Mouse (Mus musculus) MEL (cell line): ENCODE results near the gene Ak6. TPM values are rescaled to one million over a fixed set of nuclear protein-coding genes. Genes with fewer than 3 reads are reported as not detected.

Source experiments
- DNase-seq: peaks from one replicate; pipeline ENCODE4 v3.0.0; 2011; ENCODE audit warnings: low read depth, low spot score
- H3K27ac ChIP-seq: 2 replicates; pipeline ENCODE4 v1.5.1; 2012; ENCODE audit warnings: low read depth, mild to moderate bottlenecking, control low read depth, low read length, moderate library complexity; ENCODE audit not compliant: control insufficient read depth
- H3K27me3 ChIP-seq, 2 experiments: fragments of 150-350 bp in 1 of 2; sonication (generic) in 1 of 2; 2 replicates each; pipeline ENCODE4 v1.6.1; 2012; ENCODE audit warnings: low read length in 2 of 2, mild to moderate bottlenecking in 2 of 2, improper control_type of control experiment in 1 of 2, moderate library complexity in 1 of 2; ENCODE audit not compliant: insufficient read depth in 2 of 2, control insufficient read depth in 1 of 2
- H3K36me3 ChIP-seq, 2 experiments: 2 replicates each; pipeline ENCODE4 v1.6.1; 2012 to 2014; ENCODE audit warnings: low read length in 2 of 2, improper control_type of control experiment in 1 of 2, inconsistent platforms in 1 of 2, mild to moderate bottlenecking in 1 of 2; ENCODE audit not compliant: insufficient read depth in 2 of 2, control insufficient read depth in 1 of 2
- H3K4me1 ChIP-seq, 2 experiments: fragments of 150-350 bp in 1 of 2; sonication (generic) in 1 of 2; 2 replicates each; pipeline ENCODE4 v1.6.1; 2012; ENCODE audit warnings: low read length in 2 of 2, improper control_type of control experiment in 1 of 2, mild to moderate bottlenecking in 1 of 2; ENCODE audit not compliant: insufficient read depth in 2 of 2, control insufficient read depth in 1 of 2
- H3K4me3 ChIP-seq, 2 experiments: fragments of 150-350 bp in 1 of 2; sonication (generic) in 1 of 2; 2 replicates each; pipeline ENCODE4 v1.5.1; 2012; ENCODE audit warnings: low read depth in 2 of 2, low read length in 2 of 2, mild to moderate bottlenecking in 2 of 2, moderate library complexity in 2 of 2, control low read depth in 1 of 2, improper control_type of control experiment in 1 of 2; ENCODE audit not compliant: control insufficient read depth in 1 of 2, insufficient read depth in 1 of 2
- H3K79me2 ChIP-seq: 2 replicates; pipeline ENCODE4 v1.6.1; 2012; ENCODE audit warnings: mild to moderate bottlenecking, low read length, moderate library complexity; ENCODE audit not compliant: control insufficient read depth, poor library complexity, insufficient read depth
- H3K9ac ChIP-seq: 2 replicates; pipeline ENCODE4 v1.6.1; 2012; ENCODE audit warnings: low read depth, mild to moderate bottlenecking, control low read depth, low read length, moderate library complexity; ENCODE audit not compliant: control insufficient read depth, poor library complexity, severe bottlenecking
- H3K9me3 ChIP-seq: fragments of 150-350 bp; sonication (generic); replicated peaks from 2 replicates; pipeline ENCODE4 v1.6.1; 2012; ENCODE audit warnings: mild to moderate bottlenecking, low read length, improper control_type of control experiment, moderate library complexity; ENCODE audit not compliant: insufficient read depth
- CHD2 ChIP-seq: IDR thresholded peaks from 2 replicates; pipeline ENCODE4 v1.6.1; 2011; ENCODE audit warnings: low read length, improper control_type of control experiment
- CTCF ChIP-seq, 3 experiments: IDR thresholded peaks in 2 of 3; conservative IDR thresholded peaks in 1 of 3; 2 replicates each; pipeline ENCODE4 v1.5.1; 2011 to 2012; ENCODE audit warnings: low read length in 3 of 3, low read depth in 2 of 3, mild to moderate bottlenecking in 2 of 3, improper control_type of control experiment in 1 of 3, inconsistent platforms in 1 of 3, mixed read lengths in 1 of 3, moderate library complexity in 1 of 3; ENCODE audit not compliant: control insufficient read depth in 1 of 3, insufficient read depth in 1 of 3, poor library complexity in 1 of 3, severe bottlenecking in 1 of 3
- ELF1 ChIP-seq: IDR thresholded peaks from 2 replicates; pipeline ENCODE4 v1.6.1; 2014; ENCODE audit warnings: low read depth, mild to moderate bottlenecking, inconsistent platforms, low read length, improper control_type of control experiment, moderate library complexity
- HCFC1 ChIP-seq: IDR thresholded peaks from 2 replicates; pipeline ENCODE4 v1.6.1; 2012; ENCODE audit warnings: low read depth, mild to moderate bottlenecking, inconsistent platforms, low read length, improper control_type of control experiment, moderate library complexity
- JUND ChIP-seq: IDR thresholded peaks from 2 replicates; pipeline ENCODE4 v1.6.1; 2011; ENCODE audit warnings: low read depth, mild to moderate bottlenecking, improper control_type of control experiment, low read length
- KAT2A ChIP-seq: conservative IDR thresholded peaks from 2 replicates; pipeline ENCODE4 v1.6.1; 2012; ENCODE audit warnings: low read depth, low read length, improper control_type of control experiment, inconsistent platforms
- MAX ChIP-seq: IDR thresholded peaks from 2 replicates; pipeline ENCODE4 v1.6.1; 2011; ENCODE audit warnings: low read length, improper control_type of control experiment
- MAZ ChIP-seq: IDR thresholded peaks from 2 replicates; pipeline ENCODE4 v1.6.1; 2012; ENCODE audit warnings: low read depth, mild to moderate bottlenecking, inconsistent platforms, low read length, improper control_type of control experiment
- MEF2A ChIP-seq: IDR thresholded peaks from 2 replicates; pipeline ENCODE4 v1.6.1; 2014; ENCODE audit warnings: low read depth, mild to moderate bottlenecking, inconsistent platforms, low read length, improper control_type of control experiment; ENCODE audit not compliant: poor library complexity, insufficient replicate concordance, severe bottlenecking; ENCODE audit errors: extremely low read depth
- MXI1 ChIP-seq: IDR thresholded peaks from 2 replicates; pipeline ENCODE4 v1.6.1; 2011; ENCODE audit warnings: mild to moderate bottlenecking, low read depth, low read length, improper control_type of control experiment
- MYB ChIP-seq: IDR thresholded peaks from 2 replicates; pipeline ENCODE4 v1.6.1; 2011; ENCODE audit warnings: mild to moderate bottlenecking, low read depth, low read length, improper control_type of control experiment
- NELFE ChIP-seq: IDR thresholded peaks from 2 replicates; pipeline ENCODE4 v1.6.1; 2011; ENCODE audit warnings: low read depth, low read length, improper control_type of control experiment
- POLR2A ChIP-seq, 2 experiments: IDR thresholded peaks; 2 replicates each; pipeline ENCODE4 v1.6.1; 2011 to 2012; ENCODE audit warnings: low read length in 2 of 2, mild to moderate bottlenecking in 2 of 2, control low read depth in 1 of 2, improper control_type of control experiment in 1 of 2, low read depth in 1 of 2, moderate library complexity in 1 of 2; ENCODE audit not compliant: control insufficient read depth in 1 of 2, insufficient read depth in 1 of 2, poor library complexity in 1 of 2
- POLR2AphosphoS5 ChIP-seq: IDR thresholded peaks from 2 replicates; pipeline ENCODE4 v1.6.1; 2012; ENCODE audit warnings: low read depth, borderline replicate concordance, mild to moderate bottlenecking, inconsistent platforms, low read length, moderate library complexity, mixed read lengths
- RAD21 ChIP-seq: IDR thresholded peaks from 2 replicates; pipeline ENCODE4 v1.6.1; 2011; ENCODE audit warnings: mild to moderate bottlenecking, low read depth, low read length, improper control_type of control experiment
- SIN3A ChIP-seq: IDR thresholded peaks from 2 replicates; pipeline ENCODE4 v1.6.1; 2012; ENCODE audit warnings: low read length, improper control_type of control experiment, inconsistent platforms
- SMC3 ChIP-seq: IDR thresholded peaks from 2 replicates; pipeline ENCODE4 v1.6.1; 2011; ENCODE audit warnings: low read depth, low read length, improper control_type of control experiment
- TBP ChIP-seq: IDR thresholded peaks from 2 replicates; pipeline ENCODE4 v1.8.0; 2011; ENCODE audit warnings: low read depth, low read length, improper control_type of control experiment
- UBTF ChIP-seq: IDR thresholded peaks from 2 replicates; pipeline ENCODE4 v1.6.1; 2012; ENCODE audit warnings: low read depth, mild to moderate bottlenecking, inconsistent platforms, low read length, improper control_type of control experiment, moderate library complexity, borderline replicate concordance; ENCODE audit not compliant: insufficient read depth
- USF1 ChIP-seq: IDR thresholded peaks from 2 replicates; pipeline ENCODE4 v1.6.1; 2014; ENCODE audit warnings: low read depth, mild to moderate bottlenecking, inconsistent platforms, low read length, improper control_type of control experiment, moderate library complexity
- ZMIZ1 ChIP-seq: IDR thresholded peaks from 2 replicates; pipeline ENCODE4 v1.6.1; 2012; ENCODE audit warnings: low read depth, mild to moderate bottlenecking, inconsistent platforms, low read length, improper control_type of control experiment, moderate library complexity
- polyA plus RNA-seq, 2 experiments: library from polyadenylated mRNA; stranded (reverse) in 1 of 2; unstranded in 1 of 2; fragments of >175 nt in 1 of 2; fragments of >200 nt in 1 of 2; gene quantifications; 2 replicates each; pipeline versions ENCODE4 v1.2.1 to v1.2.4; 2012; ENCODE audit warnings: low replicate concordance in 2 of 2, low read depth in 1 of 2; ENCODE audit not compliant: insufficient read length in 2 of 2, insufficient read depth in 1 of 2, missing spikeins in 1 of 2
- total RNA-seq: library from RNA; depleted of rRNA; stranded (reverse); fragments of 300-350 nt; gene quantifications from 2 replicates; pipeline ENCODE4 v1.2.3, GENCODE M21; 2012

Ak6 gene
- total and polyA plus RNA-seq, 3 experiments, result 199 to 234 (median 216) TPM

DNA sequence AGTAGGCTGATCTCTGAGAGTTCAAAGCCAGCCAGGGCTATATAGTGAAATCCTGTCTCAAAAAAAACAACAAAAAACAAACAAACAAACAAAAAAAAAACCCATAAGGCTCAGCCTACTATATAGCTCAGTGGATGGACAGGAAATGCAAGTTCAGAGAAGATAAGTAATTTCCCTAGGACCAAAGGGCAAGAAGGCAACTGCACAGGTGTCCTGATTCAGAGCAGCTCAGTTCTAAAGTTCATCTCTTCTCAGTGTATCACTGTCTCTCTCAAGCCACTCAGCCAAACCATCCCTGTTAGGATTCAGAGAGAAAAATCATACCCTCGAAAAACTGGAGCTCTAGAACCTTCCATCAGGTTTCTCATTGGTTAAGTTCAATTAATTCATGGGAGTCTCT is 44.9 kb upstream of the Ak6 start:
- no peaks in the 10 kb centered on the region for H3K27me3 ChIP-seq
- H3K9me3 ChIP-seq, result no peaks in the 10 kb centered on the region
- no peak overlapping the region for H3K4me3 ChIP-seq
- no peaks in the 10 kb centered on the region for H3K4me1 ChIP-seq
- H3K27ac ChIP-seq, result no peak overlapping the region
- no peaks in the 10 kb centered on the region for H3K36me3 ChIP-seq
- H3K79me2 ChIP-seq, result no peaks in the 10 kb centered on the region
- TF ChIP-seq MAX, result no peak
- no peak for TF ChIP-seq HCFC1
- TF ChIP-seq MAZ, result no peak
- TF ChIP-seq KAT2A, result no peak
- TF ChIP-seq USF1, result no peak
- no peak for TF ChIP-seq ELF1
- TF ChIP-seq JUND, result no peak
- no peak for TF ChIP-seq ZMIZ1
- TF ChIP-seq, all 39 proteins: peak for 0
- no peak for DNase-seq
- no peak overlapping the region for H3K9ac ChIP-seq

DNA sequence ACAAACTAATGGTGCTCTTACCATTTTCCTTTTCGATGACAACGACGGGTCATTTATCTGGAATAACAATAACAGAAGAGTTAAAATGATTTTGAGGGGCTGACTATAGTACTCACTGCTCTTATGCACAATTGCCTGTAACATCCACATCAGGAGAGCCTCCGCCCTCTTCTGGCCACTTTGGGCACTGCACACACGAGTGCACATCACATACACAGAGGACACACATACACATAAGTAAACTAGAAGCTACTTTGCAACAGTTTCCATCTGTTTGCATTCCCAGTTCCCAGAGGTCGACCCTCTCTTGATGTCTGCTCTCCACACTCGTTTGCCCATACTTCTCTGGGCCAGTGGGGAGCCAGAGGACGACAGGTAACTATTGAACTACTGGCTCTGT is 43.0 kb upstream of the Ak6 start:
- no peaks in the 10 kb centered on the region for H3K27me3 ChIP-seq
- no peaks in the 10 kb centered on the region for H3K4me1 ChIP-seq
- TF ChIP-seq CTCF (IDR thresholded peaks at IDR 0.05 in 2 of 3, conservative IDR thresholded peaks at IDR 0.05 in 1 of 3; ENCODE audit: control insufficient read depth in 1 of 3, insufficient read depth in 1 of 3, low read depth in 2 of 3, low read length in 3 of 3, poor library complexity in 1 of 3, severe bottlenecking in 1 of 3) (peak; percentile 41 to 52 (median 43)), SIN3A (no peak), SMC3 (peak; percentile 37; the same call in 1 of the 2 replicates), RAD21 (peak; percentile 20), CHD2 (no peak), UBTF (no peak), USF1 (no peak)
- no peaks in the 10 kb centered on the region for H3K36me3 ChIP-seq
- no peaks in the 10 kb centered on the region for H3K79me2 ChIP-seq
- H3K27ac ChIP-seq, result no peak overlapping the region
- H3K4me3 ChIP-seq, result no peak overlapping the region
- peak; percentile 41 for DNase-seq
- no peaks in the 10 kb centered on the region for H3K9me3 ChIP-seq
- no peak overlapping the region for H3K9ac ChIP-seq

DNA sequence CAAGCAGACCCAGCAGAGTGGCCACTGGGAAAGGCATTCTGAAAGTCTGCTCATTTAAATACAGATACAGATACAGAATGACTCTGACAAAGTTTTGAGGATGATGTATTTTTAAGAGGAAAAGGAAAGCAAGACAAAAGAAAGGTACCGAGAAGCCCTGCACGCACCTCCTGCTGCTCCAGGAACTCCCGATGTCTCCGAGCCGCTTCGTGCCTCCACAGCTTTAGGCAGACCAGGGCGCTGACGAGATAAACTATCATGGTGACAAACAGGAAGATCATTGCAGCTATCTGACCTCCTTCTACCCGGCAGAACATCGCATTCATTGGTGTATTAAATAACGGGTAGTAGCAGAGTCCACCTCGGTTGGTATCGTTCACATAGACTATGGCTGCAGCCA is 39.5 kb upstream of the Ak6 start:
- no peak for DNase-seq

More for the DNA sequence above, 39.5 kb upstream of the Ak6 start:
- Histone ChIP-seq H3K4me3 (no peak overlapping the region), H3K79me2 (no peaks in the 10 kb centered on the region), H3K36me3 (no peaks in the 10 kb centered on the region; a peak in 1 of 4 replicates), H3K27me3 (no peaks in the 10 kb centered on the region), H3K27ac (no peak overlapping the region), H3K9me3 (no peaks in the 10 kb centered on the region), H3K9ac (no peak overlapping the region), H3K4me1 (no peaks in the 10 kb centered on the region)
- no peak for TF ChIP-seq MXI1
- TF ChIP-seq MEF2A, result no peak
- TF ChIP-seq POLR2AphosphoS5, result no peak
- TF ChIP-seq HCFC1, result no peak
- no peak for TF ChIP-seq NELFE
- TF ChIP-seq JUND, result no peak
- no peak for TF ChIP-seq UBTF
- TF ChIP-seq POLR2A (IDR thresholded peaks at IDR 0.05; ENCODE audit: control insufficient read depth in 1 of 2, insufficient read depth in 1 of 2, low read depth in 1 of 2, low read length in 2 of 2, poor library complexity in 1 of 2), result no peak
- no peak for TF ChIP-seq TBP
- TF ChIP-seq CTCF (IDR thresholded peaks at IDR 0.05 in 2 of 3, conservative IDR thresholded peaks at IDR 0.05 in 1 of 3; ENCODE audit: control insufficient read depth in 1 of 3, insufficient read depth in 1 of 3, low read depth in 2 of 3, low read length in 3 of 3, poor library complexity in 1 of 3, severe bottlenecking in 1 of 3), result no peak
- no peak for TF ChIP-seq MYB
